Mouse (Mus musculus): Measurements from ENCODE around the gene Gng7.

DNA sequence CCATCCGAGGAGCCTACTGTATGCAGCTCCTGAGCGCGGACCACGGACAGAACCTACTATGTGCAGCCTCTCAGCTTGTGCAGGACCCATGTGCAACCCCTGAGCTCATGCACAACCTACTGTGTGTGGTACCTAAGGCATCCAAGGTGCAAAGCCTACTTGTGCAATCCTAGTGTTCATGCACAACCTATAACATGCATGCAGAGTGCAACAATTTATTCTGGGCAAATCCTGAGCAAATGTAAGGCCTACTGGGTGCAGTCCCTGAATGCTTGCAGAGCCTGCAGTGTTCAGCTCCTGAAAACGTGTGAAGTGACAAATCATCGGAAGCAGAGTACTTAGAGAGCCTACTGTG is 78.0 kb downstream of the Gng7 start:
- no peak for TF ChIP-seq CTCF (IDR thresholded peaks at IDR 0.05; ENCODE audit: low read depth)
- no peak for TF ChIP-seq EP300 (IDR thresholded peaks at IDR 0.05; ENCODE audit: low read depth)
